Mouse (Mus musculus) monocyte, adult 59 days (primary cell): Measurements from ENCODE around the gene Cxcl2. TPM values are rescaled to one million over a fixed set of nuclear protein-coding genes. Genes with fewer than 3 reads are reported as not detected.

Experiments used
- total RNA-seq, 2 experiments: library from RNA; stranded (reverse); gene quantifications; one replicate each; pipeline ENCODE4 v1.2.4; 2023

Gene Cxcl2
- 100 to 1,000 TPM; 252 to 437 TPM for total RNA-seq

DNA sequence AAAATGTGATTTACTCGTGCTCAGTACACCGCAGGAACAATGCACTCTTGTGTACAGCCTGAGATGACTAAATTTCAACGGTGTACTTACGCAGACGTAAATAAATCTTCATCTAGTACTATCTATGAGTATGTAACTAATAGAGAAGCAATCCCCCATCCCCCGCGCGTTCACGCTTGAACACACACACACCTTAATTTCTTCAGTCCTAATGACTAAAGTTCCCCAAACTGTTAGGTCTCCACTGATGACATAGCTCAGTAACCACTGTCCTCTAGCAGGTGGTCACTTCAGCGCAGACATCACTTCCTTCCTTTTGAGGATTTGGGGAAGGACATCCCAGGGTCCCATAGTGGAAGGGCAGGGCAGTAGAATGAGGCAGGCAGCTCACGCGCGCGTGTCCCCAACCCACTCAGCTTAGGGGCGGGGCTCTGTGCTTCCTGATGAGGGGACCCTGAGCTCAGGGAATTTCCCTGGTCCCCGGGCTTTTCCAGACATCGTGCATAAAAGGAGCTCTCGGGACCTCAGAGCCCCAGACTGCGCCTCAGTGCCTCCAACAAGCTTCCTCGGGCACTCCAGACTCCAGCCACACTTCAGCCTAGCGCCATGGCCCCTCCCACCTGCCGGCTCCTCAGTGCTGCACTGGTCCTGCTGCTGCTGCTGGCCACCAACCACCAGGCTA is at the start of gene Cxcl2:
TSS of gene Cxcl2 (plus strand) at position 533 of the 682 bp plus-strand sequence.

DNA sequence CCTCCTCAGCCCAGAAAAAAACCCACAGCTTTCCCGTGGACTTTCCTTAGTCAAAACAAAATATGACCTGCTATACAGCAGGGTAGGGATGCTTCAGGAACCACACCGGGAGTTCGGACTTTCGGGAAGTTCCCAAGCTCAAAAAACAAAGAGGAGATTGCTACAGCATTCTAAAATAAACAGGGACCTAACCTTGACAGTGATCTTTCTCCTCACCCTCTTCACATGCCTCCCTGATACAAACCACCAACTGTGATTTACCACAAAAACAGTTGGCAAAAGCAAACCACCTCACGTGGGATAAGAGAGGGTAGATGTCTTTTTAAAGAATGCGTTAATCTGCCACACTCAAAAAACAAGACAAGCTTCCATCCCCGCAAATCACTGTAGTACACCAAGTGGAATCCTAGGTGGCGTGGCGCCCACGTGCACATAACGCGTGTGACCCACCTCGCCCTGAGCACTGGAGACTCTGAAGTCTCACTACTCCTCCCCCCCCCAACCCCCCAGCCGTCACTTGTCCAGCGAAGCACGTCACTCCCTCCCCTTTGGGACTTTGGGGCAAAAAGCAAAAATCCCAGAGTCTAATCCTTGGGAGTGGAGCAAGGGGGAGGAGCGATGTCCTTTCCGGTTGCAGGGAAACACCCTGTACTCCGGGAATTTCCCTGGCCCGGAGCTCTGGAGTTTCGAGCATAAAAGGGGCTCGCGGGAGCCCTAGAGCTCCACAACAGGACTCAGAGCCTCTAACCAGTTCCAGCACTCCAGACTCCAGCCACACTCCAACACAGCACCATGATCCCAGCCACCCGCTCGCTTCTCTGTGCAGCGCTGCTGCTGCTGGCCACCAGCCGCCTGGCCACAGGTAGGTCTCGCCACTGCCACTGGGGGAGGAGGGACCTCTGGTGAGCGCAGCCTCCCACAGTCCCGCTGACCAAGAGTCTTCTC is 12.9 kb upstream of the Cxcl2 start, which contains the start of gene Cxcl1:
TSS of gene Cxcl1 (plus strand) at position 723 of the 945 bp plus-strand sequence.

GRCm38 (mm10) chr5:90930971-90931851 is 27.5 kb downstream of the Cxcl2 start, which contains the start of gene Mthfd2l:
Gene Mthfd2l (plus strand): TSS chr5:90931117.

Other genes with a start within 250 kb of the Cxcl2 start
- gene Cxcl5, start 144.5 kb upstream of the Cxcl2 start, total RNA-seq = not detected
- not detected for gene Ppbp, start 135.4 kb upstream of the Cxcl2 start, total RNA-seq
- 1 to 10 TPM; 2.3 to 2.5 TPM for gene Pf4, start 131.4 kb upstream of the Cxcl2 start, total RNA-seq
- under 1 TPM in 1 of 2 experiments, not detected in 1; 0.31 TPM for gene Cxcl3, start 117.8 kb upstream of the Cxcl2 start, total RNA-seq
- gene Cxcl15, start 109.3 kb upstream of the Cxcl2 start, total RNA-seq = not detected
- gene Cxcl1, start 12.6 kb upstream of the Cxcl2 start, total RNA-seq = 1 to 10 TPM; 2.6 to 6.0 TPM
- 1 to 10 TPM; 2.3 to 4.8 TPM for gene Mthfd2l, start 27.2 kb downstream of the Cxcl2 start, total RNA-seq
- gene Epgn, start 123.6 kb downstream of the Cxcl2 start, total RNA-seq = not detected
- gene Ereg, start 170.8 kb downstream of the Cxcl2 start, total RNA-seq = not detected
- 1 to 10 TPM; 1.9 to 2.5 TPM for gene Areg, start 235.7 kb downstream of the Cxcl2 start, total RNA-seq